In the genomic region with DNA sequence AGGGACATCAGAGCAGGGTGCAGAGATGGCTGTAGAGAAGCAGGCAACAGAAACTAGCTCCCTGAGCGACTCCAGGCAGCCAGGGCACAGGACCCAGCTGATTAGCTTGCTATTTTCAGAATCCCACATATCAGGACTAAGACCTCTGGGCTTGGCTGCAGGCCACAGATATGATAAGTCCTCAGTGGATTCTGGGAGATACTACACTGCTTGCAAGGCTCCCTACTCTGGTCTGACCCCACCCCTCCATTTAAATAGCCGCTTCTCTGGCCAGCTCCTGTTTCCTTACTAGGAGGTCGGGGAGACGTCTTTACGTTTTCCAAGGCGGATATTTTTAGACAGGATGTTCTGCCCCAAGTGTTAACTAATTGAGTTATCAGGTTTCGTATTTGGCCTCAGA, we compare ENCODE assay signal across 11 mouse cellular contexts.
DNase-seq lines count a peak whose midpoint lies in the region; ATAC-seq and TF ChIP-seq lines count a peak whose summit lies in the region.
"Had no signal": no experiment of that assay in that cellular context is flagged by ENCODE, and none has a peak within 500 bp of the region (broad histone marks: within the 10 kb centered on the region; RNA-seq: fewer than 3 reads in every experiment).

No protein-coding gene starts in this region.

- H3K27me3 ChIP-seq in lung, embryonic 15.5 days, result no peaks in the 10 kb centered on the region
- no peaks in the 10 kb centered on the region for H3K27me3 ChIP-seq in kidney, postnatal 0 days (ENCODE audit: insufficient read depth, low read length)
- H3K27me3 ChIP-seq in small intestine, adult 2 months (ENCODE audit: control insufficient read depth, insufficient read depth, low read length), result no peaks in the 10 kb centered on the region
- H3K27me3 ChIP-seq: embryonic facial prominence, embryonic 12.5 days had no signal

- no peak overlapping the region for H3K27ac ChIP-seq in lung, embryonic 15.5 days
- no peak overlapping the region for H3K27ac ChIP-seq in kidney, postnatal 0 days
- H3K27ac ChIP-seq in small intestine, adult 2 months (ENCODE audit: insufficient read depth, low read depth, low read length), result peak overlapping the region; percentile 15; the same call in 1 of the 2 replicates
- H3K27ac ChIP-seq: embryonic facial prominence, embryonic 12.5 days had no signal

- no peaks in the 10 kb centered on the region for H3K36me3 ChIP-seq in lung, embryonic 15.5 days
- no peaks in the 10 kb centered on the region for H3K36me3 ChIP-seq in kidney, postnatal 0 days (ENCODE audit: insufficient read depth, low read length)
- no peaks in the 10 kb centered on the region for H3K36me3 ChIP-seq in small intestine, adult 2 months (ENCODE audit: control insufficient read depth, insufficient read depth, low read length)
- H3K36me3 ChIP-seq: embryonic facial prominence, embryonic 12.5 days; G1E had no signal

- H3K4me1 ChIP-seq in lung, embryonic 15.5 days, result peaks cover 12% of the 10 kb centered on the region; the same call in 1 of the 2 replicates
- H3K4me1 ChIP-seq in kidney, postnatal 0 days (replicated peaks; ENCODE audit: insufficient read depth, low read length), result peaks cover 6% of the 10 kb centered on the region; the same call in 1 of the 2 replicates
- H3K4me1 ChIP-seq in small intestine, adult 2 months (ENCODE audit: control insufficient read depth, insufficient read depth, insufficient read length, low read length), result no peaks in the 10 kb centered on the region

- intact Hi-C loops in gastrocnemius, postnatal 14 days (cut with DNase I; ENCODE audit: low total_unique reads), result no loop called here

- no peak for DNase-seq in lung, postnatal 4 days
- peak; percentile 33 for DNase-seq in gastrocnemius, postnatal 14 days
- peak; percentile 63 for DNase-seq in kidney, postnatal 0 days (ENCODE audit: low spot score)
- DNase-seq in left cerebral cortex, adult 18-20 months (ENCODE audit: low spot score in 2 of 2), result no peak
- DNase-seq in urinary bladder, postnatal 25 days (ENCODE audit: low spot score), result no peak
- no peak for DNase-seq in urinary bladder, postnatal 14 days (ENCODE audit: low spot score)
- DNase-seq: right cerebral cortex, postnatal 14 days had no signal

- H3K4me2 ChIP-seq in lung, embryonic 15.5 days, result 0 out of 2 replicates have a peak overlapping the region, but pooled peaks have one; percentile 1
- peak overlapping the region; percentile 31 for H3K4me2 ChIP-seq in kidney, postnatal 0 days (ENCODE audit: low read length)
- H3K4me2 ChIP-seq: embryonic facial prominence, embryonic 12.5 days had no signal

- TF ChIP-seq CTCF in kidney, postnatal 0 days (IDR thresholded peaks at IDR 0.05; ENCODE audit: low read depth), result no peak
- no peak for TF ChIP-seq CTCF in small intestine, adult 2 months (IDR thresholded peaks at IDR 0.05; ENCODE audit: extremely low read depth, insufficient read length, insufficient replicate concordance, low read depth, low read length)

- H3K9me3 ChIP-seq in lung, embryonic 15.5 days, result no peaks in the 10 kb centered on the region
- no peaks in the 10 kb centered on the region for H3K9me3 ChIP-seq in kidney, postnatal 0 days (replicated peaks; ENCODE audit: low read length)
- H3K9me3 ChIP-seq: embryonic facial prominence, embryonic 12.5 days had no signal

- no peak for TF ChIP-seq POLR2A in small intestine, adult 2 months (IDR thresholded peaks at IDR 0.05; ENCODE audit: low read depth, low read length)

- H3K9ac ChIP-seq in lung, embryonic 15.5 days, result no peak overlapping the region
- H3K9ac ChIP-seq in kidney, postnatal 0 days (ENCODE audit: low read depth, low read length), result no peak overlapping the region
- H3K9ac ChIP-seq: embryonic facial prominence, embryonic 12.5 days had no signal

- WGBS in lung, embryonic 15.5 days, result 21% methylated on average over 7 of the region's 7 CpGs
- 9% methylated on average over 7 of the region's 7 CpGs for WGBS in kidney, postnatal 0 days
- 36% methylated on average over 7 of the region's 7 CpGs for WGBS in small intestine, adult 2 months

- peak; percentile 69; the same call in 1 of the 2 replicates for ATAC-seq in lung, embryonic 15.5 days (ENCODE audit: borderline replicate concordance, extremely low read depth, low FRiP score, low TSS enrichment)
- ATAC-seq in kidney, postnatal 0 days (replicated peaks; ENCODE audit: low FRiP score, low read depth), result no peak

- no peak overlapping the region for H3K4me3 ChIP-seq in lung, embryonic 15.5 days
- H3K4me3 ChIP-seq in kidney, postnatal 0 days (replicated peaks; ENCODE audit: low read depth, low read length), result no peak overlapping the region
- no peak overlapping the region for H3K4me3 ChIP-seq in small intestine, adult 2 months (ENCODE audit: low read depth, low read length)
- H3K4me3 ChIP-seq: embryonic facial prominence, embryonic 12.5 days had no signal

Comparison
In these comparisons a context has a peak if more than half of its experiments do, and no peak if none do; other contexts are left out.
1. DNase-seq: peak in gastrocnemius, postnatal 14 days (single experiment) and kidney, postnatal 0 days (single experiment); none in lung, postnatal 4 days (0 of 2), left cerebral cortex, adult 18-20 months (0 of 2), urinary bladder, postnatal 25 days (single experiment) and urinary bladder, postnatal 14 days (single experiment).